In genomic region chr4:130017036-130017674, GRCm38 (mm10) we compare ENCODE assay signal across 29 mouse cellular contexts. TPM values are rescaled to one million over a fixed set of nuclear protein-coding genes. Genes with fewer than 3 reads are reported as not detected.
DNase-seq lines count a peak whose midpoint lies in the region; ATAC-seq and TF ChIP-seq lines count a peak whose summit lies in the region.
"Had no signal": no experiment of that assay in that cellular context is flagged by ENCODE, and none has a peak within 500 bp of the region (broad histone marks: within the 10 kb centered on the region; RNA-seq: fewer than 3 reads in every experiment).

No protein-coding gene starts in this region.

- WGBS in kidney, embryonic 14.5 days: 71% methylated on average over 18 of the region's 18 CpGs

- H3K4me3 ChIP-seq in layer of hippocampus, adult 2 months: no peak overlapping the region
- H3K4me3 ChIP-seq in kidney, embryonic 14.5 days (ENCODE audit: low read length): no peak overlapping the region
- H3K4me3 ChIP-seq: embryonic facial prominence, embryonic 15.5 days; heart, embryonic 15.5 days; hindbrain, embryonic 15.5 days; kidney, embryonic 15.5 days; liver, embryonic 13.5 days; myocyte; neural tube, embryonic 15.5 days had no signal

- no peak overlapping the region for H3K4me2 ChIP-seq in kidney, embryonic 14.5 days (replicated peaks; ENCODE audit: low read depth, low read length)
- H3K4me2 ChIP-seq: embryonic facial prominence, embryonic 15.5 days; heart, embryonic 15.5 days; hindbrain, embryonic 15.5 days; kidney, embryonic 15.5 days; liver, embryonic 13.5 days; lung, embryonic 14.5 days; neural tube, embryonic 15.5 days had no signal

- H3K9ac ChIP-seq in kidney, embryonic 14.5 days (ENCODE audit: low read depth, low read length): no peak overlapping the region
- H3K9ac ChIP-seq: embryonic facial prominence, embryonic 15.5 days; heart, embryonic 15.5 days; hindbrain, embryonic 15.5 days; kidney, embryonic 15.5 days; liver, embryonic 13.5 days; lung, embryonic 14.5 days; neural tube, embryonic 15.5 days had no signal

- no peaks in the 10 kb centered on the region for H3K36me3 ChIP-seq in kidney, embryonic 14.5 days (ENCODE audit: control insufficient read depth, insufficient read depth, low read length)
- H3K36me3 ChIP-seq: G1E; heart, embryonic 15.5 days; kidney, embryonic 15.5 days; liver, embryonic 13.5 days had no signal

- no peaks in the 10 kb centered on the region for H3K4me1 ChIP-seq in kidney, embryonic 14.5 days (ENCODE audit: control insufficient read depth, insufficient read depth, low read length)
- H3K4me1 ChIP-seq: hindbrain, embryonic 15.5 days; kidney, embryonic 15.5 days; liver, embryonic 13.5 days; neural tube, embryonic 15.5 days had no signal

- H3K27me3 ChIP-seq in kidney, embryonic 14.5 days (ENCODE audit: control insufficient read depth, insufficient read depth, low read length): peaks cover 3% of the 10 kb centered on the region; the same call in 1 of the 2 replicates
- H3K27me3 ChIP-seq: embryonic facial prominence, embryonic 15.5 days; hindbrain, embryonic 15.5 days; neural tube, embryonic 15.5 days; Patski had no signal

- ATAC-seq in kidney, embryonic 14.5 days (ENCODE audit: low FRiP score, low TSS enrichment): no peak
- ATAC-seq: forebrain, embryonic 14.5 days; intestine, embryonic 16.5 days; midbrain, embryonic 16.5 days; Patski had no signal

- H3K9me3 ChIP-seq in kidney, embryonic 14.5 days (ENCODE audit: control insufficient read depth, low read length): no peaks in the 10 kb centered on the region
- H3K9me3 ChIP-seq: embryonic facial prominence, embryonic 15.5 days; G1E; heart, embryonic 15.5 days; hindbrain, embryonic 15.5 days; kidney, embryonic 15.5 days; liver, embryonic 13.5 days; neural tube, embryonic 15.5 days had no signal

- H3K27ac ChIP-seq in layer of hippocampus, adult 2 months: peak overlapping the region; percentile 43; the same call in 1 of the 2 replicates
- no peak overlapping the region for H3K27ac ChIP-seq in kidney, embryonic 14.5 days (ENCODE audit: low read depth, low read length)
- H3K27ac ChIP-seq: embryonic facial prominence, embryonic 15.5 days; heart, embryonic 15.5 days; hindbrain, embryonic 15.5 days; kidney, embryonic 15.5 days; liver, embryonic 13.5 days; neural tube, embryonic 15.5 days had no signal

- TF ChIP-seq CTCF in layer of hippocampus, adult 2 months (conservative IDR thresholded peaks at IDR 0.05): no peak

- DNase-seq in layer of hippocampus, adult 2 months (ENCODE audit: low spot score in 2 of 2): no peak
- DNase-seq in layer of hippocampus, adult 9-10 months (ENCODE audit: low spot score): no peak
- peak; percentile 29 for DNase-seq in induced T-regulatory cell, adult 2 months (ENCODE audit: low read depth)
- peak; percentile 55 for DNase-seq in thymus, postnatal 0 days (ENCODE audit: low spot score)
- DNase-seq in embryo, embryonic 10 days (ENCODE audit: low spot score): no peak
- DNase-seq in ovary, postnatal 10 days (ENCODE audit: low spot score): no peak
- DNase-seq: adrenal gland, adult 8-10 months; cerebellum, adult 2 months; cerebellum, postnatal 25 days; heart, postnatal 36 days; kidney, postnatal 36 days; layer of hippocampus, adult 9-11 months; liver, embryonic 13.5 days; lung, embryonic 14.5 days; lung, postnatal 36 days; right cerebral cortex, postnatal 14 days had no signal

RNA-seq across cellular contexts. Expression of gene Col16a1, which starts 30.5 kb away (rescaled TPM):
- 10 to 100 TPM; 14.5 to 15.2 TPM for total RNA-seq in layer of hippocampus, adult 2 months (2021)
- polyA plus RNA-seq in thymus, postnatal 0 days (2015; fragmentation: Nextera tagmentation; extraction: Ambion mirVana): 3.5 and 6.2 TPM in 2 replicates
- 27.6 and 28.1 TPM in 2 replicates for polyA plus RNA-seq in kidney, embryonic 14.5 days (2014; fragmentation: Nextera tagmentation; extraction: Ambion mirVana)
- total RNA-seq: CH12.LX, G1E had no signal
- polyA plus RNA-seq: G1E had no signal

RNA-seq across cellular contexts. Expression of gene Adgrb2, which starts 32.5 kb away (rescaled TPM):
- total RNA-seq in layer of hippocampus, adult 2 months (2021): 100 to 1,000 TPM; 549 to 563 TPM
- polyA plus RNA-seq in thymus, postnatal 0 days (2015; fragmentation: Nextera tagmentation; extraction: Ambion mirVana): 0.17 and 0.36 TPM in 2 replicates
- 2.6 and 3.3 TPM in 2 replicates for polyA plus RNA-seq in kidney, embryonic 14.5 days (2014; fragmentation: Nextera tagmentation; extraction: Ambion mirVana)
- polyA plus RNA-seq: G1E had no signal

Comparison
In these comparisons a context has a peak if more than half of its experiments do, and no peak if none do; other contexts are left out.
1. DNase-seq: peak in induced T-regulatory cell, adult 2 months (single experiment) and thymus, postnatal 0 days (single experiment); none in layer of hippocampus, adult 2 months (0 of 2), layer of hippocampus, adult 9-10 months (single experiment), embryo, embryonic 10 days (single experiment) and ovary, postnatal 10 days (single experiment).